Mouse (Mus musculus): ENCODE measurements at regions not wholly inside any gene's neighbourhood (a gene's known extent, or its start where the extent isn't known, plus 50 kb on each side); places are given as distances from the start of the nearest gene placed in this dataset.

GRCm38 (mm10) chr4:142306076-142306475, 66.9 kb upstream of the Kazn start:
- no peak for DNase-seq (ENCODE audit: low read depth, low spot score)

GRCm38 (mm10) chr4:142303374-142304020, 64.3 kb upstream of the Kazn start:
- no peak for DNase-seq (ENCODE audit: low read depth, low spot score)

GRCm38 (mm10) chr4:142302724-142303120, 63.5 kb upstream of the Kazn start:
- no peak for DNase-seq (ENCODE audit: low read depth, low spot score)

- no peak for DNase-seq (ENCODE audit: low read depth, low spot score)
Measured at GRCm38 (mm10) chr4:142302041-142302723, 63.0 kb upstream of the Kazn start.

- no peak for DNase-seq (ENCODE audit: low read depth, low spot score)
Measured at GRCm38 (mm10) chr4:142298770-142299337, 59.7 kb upstream of the Kazn start.

- DNase-seq (ENCODE audit: low read depth, low spot score): no peak
Measured at GRCm38 (mm10) chr4:142292760-142293159, 53.6 kb upstream of the Kazn start.

GRCm38 (mm10) chr4:142292334-142292733, 53.1 kb upstream of the Kazn start:
- no peak for DNase-seq (ENCODE audit: low read depth, low spot score)

GRCm38 (mm10) chr4:142291366-142291765, 52.2 kb upstream of the Kazn start:
- no peak for DNase-seq (ENCODE audit: low read depth, low spot score)

Measured in CD4-positive, CD25-positive, alpha-beta regulatory T cell, adult 2 months (primary cell).